Mouse (Mus musculus): ENCODE data around the gene Ppp2r5e. TPM values are rescaled to one million over a fixed set of nuclear protein-coding genes. Genes with fewer than 3 reads are reported as not detected.

Ppp2r5e gene
- polyA plus RNA-seq, 1 experiment from 2014 or later = 23.3 TPM

- no peaks in the 10 kb centered on the region for H3K27me3 ChIP-seq (ENCODE audit: control insufficient read depth, insufficient read depth, low read length)
- 93% methylated on average over 5 of the region's 5 CpGs for WGBS
- no peak overlapping the region for H3K9ac ChIP-seq (ENCODE audit: low read depth, low read length)
- H3K36me3 ChIP-seq (ENCODE audit: control insufficient read depth, insufficient read depth, low read length) = no peaks in the 10 kb centered on the region
- H3K4me1 ChIP-seq (replicated peaks; ENCODE audit: control insufficient read depth, insufficient read depth, low read length) = no peaks in the 10 kb centered on the region
- ATAC-seq (ENCODE audit: low FRiP score) (no peak), DNase-seq (ENCODE audit: low spot score) (no peak)
- H3K4me3 ChIP-seq (ENCODE audit: low read depth, low read length) = no peak overlapping the region
- no peak overlapping the region for H3K4me2 ChIP-seq (replicated peaks; ENCODE audit: low read depth, low read length)
- no peaks in the 10 kb centered on the region for H3K9me3 ChIP-seq (ENCODE audit: control insufficient read depth, low read length)
- H3K27ac ChIP-seq (ENCODE audit: low read depth, low read length) = no peak overlapping the region
Measured at GRCm38 (mm10) chr12:75551671-75552070, 44.4 kb downstream of the Ppp2r5e start.

- ATAC-seq (ENCODE audit: low FRiP score) (no peak), DNase-seq (ENCODE audit: low spot score) (no peak)
- no peaks in the 10 kb centered on the region for H3K4me1 ChIP-seq (replicated peaks; ENCODE audit: control insufficient read depth, insufficient read depth, low read length)
- H3K9me3 ChIP-seq (ENCODE audit: control insufficient read depth, low read length) = no peaks in the 10 kb centered on the region
- no peak overlapping the region for H3K4me3 ChIP-seq (ENCODE audit: low read depth, low read length)
- 85% methylated on average over 9 of the region's 9 CpGs for WGBS
- no peak overlapping the region for H3K9ac ChIP-seq (ENCODE audit: low read depth, low read length)
- no peak overlapping the region for H3K4me2 ChIP-seq (replicated peaks; ENCODE audit: low read depth, low read length)
- H3K27me3 ChIP-seq (ENCODE audit: control insufficient read depth, insufficient read depth, low read length) = no peaks in the 10 kb centered on the region
- no peak overlapping the region for H3K27ac ChIP-seq (ENCODE audit: low read depth, low read length)
- H3K36me3 ChIP-seq (ENCODE audit: control insufficient read depth, insufficient read depth, low read length) = no peaks in the 10 kb centered on the region
Measured at GRCm38 (mm10) chr12:75548999-75549398, 47.0 kb downstream of the Ppp2r5e start.

GRCm38 (mm10) chr12:75547174-75547573 is 48.9 kb downstream of the Ppp2r5e start:
- Histone ChIP-seq H3K36me3 (ENCODE audit: control insufficient read depth, insufficient read depth, low read length) (no peaks in the 10 kb centered on the region), H3K4me3 (ENCODE audit: low read depth, low read length) (no peak overlapping the region), H3K9ac (ENCODE audit: low read depth, low read length) (no peak overlapping the region), H3K27ac (ENCODE audit: low read depth, low read length) (no peak overlapping the region), H3K4me2 (replicated peaks; ENCODE audit: low read depth, low read length) (no peak overlapping the region), H3K4me1 (replicated peaks; ENCODE audit: control insufficient read depth, insufficient read depth, low read length) (no peaks in the 10 kb centered on the region), H3K27me3 (ENCODE audit: control insufficient read depth, insufficient read depth, low read length) (no peaks in the 10 kb centered on the region), H3K9me3 (ENCODE audit: control insufficient read depth, low read length) (no peaks in the 10 kb centered on the region)
- ATAC-seq (ENCODE audit: low FRiP score) = no peak
- DNase-seq (ENCODE audit: low spot score) = no peak
- WGBS = 92% methylated on average over 3 of the region's 3 CpGs

- Histone ChIP-seq H3K36me3 (ENCODE audit: control insufficient read depth, insufficient read depth, low read length) (no peaks in the 10 kb centered on the region), H3K4me3 (ENCODE audit: low read depth, low read length) (no peak overlapping the region), H3K9me3 (ENCODE audit: control insufficient read depth, low read length) (no peaks in the 10 kb centered on the region), H3K4me1 (replicated peaks; ENCODE audit: control insufficient read depth, insufficient read depth, low read length) (no peaks in the 10 kb centered on the region), H3K27ac (ENCODE audit: low read depth, low read length) (no peak overlapping the region), H3K4me2 (replicated peaks; ENCODE audit: low read depth, low read length) (no peak overlapping the region), H3K27me3 (ENCODE audit: control insufficient read depth, insufficient read depth, low read length) (no peaks in the 10 kb centered on the region), H3K9ac (ENCODE audit: low read depth, low read length) (no peak overlapping the region)
- DNase-seq (ENCODE audit: low spot score) (no peak), ATAC-seq (ENCODE audit: low FRiP score) (no peak)
- 91% methylated on average over 5 of the region's 5 CpGs for WGBS
Measured at GRCm38 (mm10) chr12:75546241-75546640, 49.8 kb downstream of the Ppp2r5e start.

- Histone ChIP-seq H3K4me2 (replicated peaks; ENCODE audit: low read depth, low read length) (no peak overlapping the region), H3K4me3 (ENCODE audit: low read depth, low read length) (no peak overlapping the region), H3K9me3 (ENCODE audit: control insufficient read depth, low read length) (no peaks in the 10 kb centered on the region), H3K36me3 (ENCODE audit: control insufficient read depth, insufficient read depth, low read length) (no peaks in the 10 kb centered on the region), H3K27ac (ENCODE audit: low read depth, low read length) (no peak overlapping the region), H3K9ac (ENCODE audit: low read depth, low read length) (no peak overlapping the region), H3K27me3 (ENCODE audit: control insufficient read depth, insufficient read depth, low read length) (no peaks in the 10 kb centered on the region), H3K4me1 (replicated peaks; ENCODE audit: control insufficient read depth, insufficient read depth, low read length) (no peaks in the 10 kb centered on the region)
- ATAC-seq (ENCODE audit: low FRiP score) = no peak
- no peak for DNase-seq (ENCODE audit: low spot score)
- WGBS = 98% methylated on average over 4 of the region's 4 CpGs
Measured at GRCm38 (mm10) chr12:75545431-75545925, 50.6 kb downstream of the Ppp2r5e start.

GRCm38 (mm10) chr12:75544666-75545065 is 51.4 kb downstream of the Ppp2r5e start:
- H3K4me1 ChIP-seq (replicated peaks; ENCODE audit: control insufficient read depth, insufficient read depth, low read length) = no peaks in the 10 kb centered on the region
- ATAC-seq (ENCODE audit: low FRiP score) (no peak), DNase-seq (ENCODE audit: low spot score) (no peak)
- no peaks in the 10 kb centered on the region for H3K9me3 ChIP-seq (ENCODE audit: control insufficient read depth, low read length)
- H3K27ac ChIP-seq (ENCODE audit: low read depth, low read length) = no peak overlapping the region
- no peak overlapping the region for H3K9ac ChIP-seq (ENCODE audit: low read depth, low read length)
- H3K36me3 ChIP-seq (ENCODE audit: control insufficient read depth, insufficient read depth, low read length) = no peaks in the 10 kb centered on the region
- WGBS = 84% methylated on average over 2 of the region's 2 CpGs
- no peak overlapping the region for H3K4me2 ChIP-seq (replicated peaks; ENCODE audit: low read depth, low read length)
- H3K27me3 ChIP-seq (ENCODE audit: control insufficient read depth, insufficient read depth, low read length) = no peaks in the 10 kb centered on the region
- H3K4me3 ChIP-seq (ENCODE audit: low read depth, low read length) = no peak overlapping the region

GRCm38 (mm10) chr12:75544259-75544658 is 51.8 kb downstream of the Ppp2r5e start:
- Histone ChIP-seq H3K4me3 (ENCODE audit: low read depth, low read length) (no peak overlapping the region), H3K9me3 (ENCODE audit: control insufficient read depth, low read length) (no peaks in the 10 kb centered on the region), H3K27ac (ENCODE audit: low read depth, low read length) (no peak overlapping the region), H3K36me3 (ENCODE audit: control insufficient read depth, insufficient read depth, low read length) (no peaks in the 10 kb centered on the region), H3K4me1 (replicated peaks; ENCODE audit: control insufficient read depth, insufficient read depth, low read length) (no peaks in the 10 kb centered on the region), H3K4me2 (replicated peaks; ENCODE audit: low read depth, low read length) (no peak overlapping the region), H3K27me3 (ENCODE audit: control insufficient read depth, insufficient read depth, low read length) (no peaks in the 10 kb centered on the region), H3K9ac (ENCODE audit: low read depth, low read length) (no peak overlapping the region)
- no peak for ATAC-seq (ENCODE audit: low FRiP score)
- DNase-seq (ENCODE audit: low spot score) = no peak
- WGBS = 96% methylated on average over 2 of the region's 2 CpGs

- ATAC-seq (ENCODE audit: low FRiP score) (no peak), DNase-seq (ENCODE audit: low spot score) (no peak)
- Histone ChIP-seq H3K36me3 (ENCODE audit: control insufficient read depth, insufficient read depth, low read length) (no peaks in the 10 kb centered on the region), H3K4me1 (replicated peaks; ENCODE audit: control insufficient read depth, insufficient read depth, low read length) (no peaks in the 10 kb centered on the region), H3K4me3 (ENCODE audit: low read depth, low read length) (no peak overlapping the region), H3K9ac (ENCODE audit: low read depth, low read length) (no peak overlapping the region), H3K4me2 (replicated peaks; ENCODE audit: low read depth, low read length) (no peak overlapping the region), H3K9me3 (ENCODE audit: control insufficient read depth, low read length) (no peaks in the 10 kb centered on the region), H3K27me3 (ENCODE audit: control insufficient read depth, insufficient read depth, low read length) (no peaks in the 10 kb centered on the region), H3K27ac (ENCODE audit: low read depth, low read length) (no peak overlapping the region)
- 74% methylated on average over 3 of the region's 3 CpGs for WGBS
Measured at GRCm38 (mm10) chr12:75543346-75543745, 52.7 kb downstream of the Ppp2r5e start.

- no peak for DNase-seq (ENCODE audit: low spot score)
- Histone ChIP-seq H3K27ac (ENCODE audit: low read depth, low read length) (no peak overlapping the region), H3K4me1 (replicated peaks; ENCODE audit: control insufficient read depth, insufficient read depth, low read length) (no peaks in the 10 kb centered on the region), H3K27me3 (ENCODE audit: control insufficient read depth, insufficient read depth, low read length) (no peaks in the 10 kb centered on the region), H3K4me2 (replicated peaks; ENCODE audit: low read depth, low read length) (no peak overlapping the region), H3K9me3 (ENCODE audit: control insufficient read depth, low read length) (no peaks in the 10 kb centered on the region), H3K4me3 (ENCODE audit: low read depth, low read length) (no peak overlapping the region), H3K36me3 (ENCODE audit: control insufficient read depth, insufficient read depth, low read length) (no peaks in the 10 kb centered on the region), H3K9ac (ENCODE audit: low read depth, low read length) (no peak overlapping the region)
- 86% methylated on average over 5 of the region's 5 CpGs for WGBS
- ATAC-seq (ENCODE audit: low FRiP score) = no peak
Measured at GRCm38 (mm10) chr12:75540621-75541171, 55.3 kb downstream of the Ppp2r5e start.
